Mouse (Mus musculus): ENCODE measurements around the gene Gm21762. TPM values are rescaled to one million over a fixed set of nuclear protein-coding genes. Genes with fewer than 3 reads are reported as not detected.

Gene Gm21762
- not detected for total RNA-seq (2023)

GRCm38 (mm10) chr13:120215847-120216246, at the start of gene Gm21762:
Gene Gm21762, minus strand, starts transcription at chr13:120215947.

GRCm38 (mm10) chr13:120262870-120263269, 47.1 kb upstream of the Gm21762 start, which contains the start of gene AF067061:
Gene AF067061, plus strand, starts transcription at chr13:120263114.

GRCm38 (mm10) chr13:120238811-120239210, 23.1 kb upstream of the Gm21762 start, which contains the start of gene Gm21731:
Gene Gm21731, plus strand, starts transcription at chr13:120239111.

GRCm38 (mm10) chr13:120172133-120172532, 43.6 kb downstream of the Gm21762 start, which contains the start of gene Gm21818:
Gene Gm21818, plus strand, starts transcription at chr13:120172433.

Other genes starting within 250 kb of the Gm21762 start
- not detected for gene Gm36079, start 188.9 kb downstream of the Gm21762 start, total RNA-seq (2023)
- gene Gm21188, start 163.8 kb downstream of the Gm21762 start, total RNA-seq (2023) = under 1 TPM in 1 of 2 experiments, not detected in 1; 0.26 TPM
- gene Gm20767, start 75.7 kb downstream of the Gm21762 start, total RNA-seq (2023) = not detected
- gene Gm21818, start 43.5 kb downstream of the Gm21762 start, total RNA-seq (2023) = not detected
- not detected for gene Gm21731, start 23.2 kb upstream of the Gm21762 start, total RNA-seq (2023)
- 1 to 10 TPM; 1.1 to 1.3 TPM for gene AF067061, start 47.2 kb upstream of the Gm21762 start, total RNA-seq (2023)
- gene BC147527, start 84.4 kb upstream of the Gm21762 start, total RNA-seq (2023) = 1 to 10 TPM; 4.9 to 6.3 TPM
- not detected for gene Tcstv3, start 100.9 kb upstream of the Gm21762 start, total RNA-seq (2023)

All from B cell, adult 67 days (primary cell).